Mouse (Mus musculus): ENCODE measurements at regions not wholly inside any gene's neighbourhood (a gene's known extent, or its start where the extent isn't known, plus 50 kb on each side); places are given as distances from the start of the nearest gene placed in this dataset.

DNA sequence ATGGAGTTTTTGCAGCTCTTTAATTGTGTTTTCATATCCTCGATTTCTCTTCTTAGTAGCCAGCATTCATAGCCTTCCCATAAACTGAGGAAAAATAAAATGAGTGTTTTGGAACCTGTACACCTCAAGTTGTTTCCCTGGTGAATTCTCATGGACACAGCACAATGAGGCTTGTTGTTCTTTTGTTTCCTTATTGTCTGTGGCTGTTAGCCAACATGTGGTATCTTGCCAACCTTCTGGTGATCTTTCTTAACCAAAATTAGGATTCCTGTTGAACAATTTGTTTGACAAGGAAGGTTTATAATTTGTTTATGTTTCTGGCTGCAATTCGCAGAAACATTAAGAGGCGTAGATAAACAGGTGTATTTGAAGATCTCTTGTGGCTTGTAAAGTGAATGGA is 2618.1 kb upstream of the Pcdh20 start:
- intact Hi-C loops (cut with DNase I): no loop called here
- DNase-seq: peak; percentile 8

Data from left cerebral cortex, postnatal 4 days (tissue).